Mouse (Mus musculus) common myeloid progenitor, adult 5-6 weeks (primary cell): ENCODE measurements around the gene Srr. TPM values are rescaled to one million over a fixed set of nuclear protein-coding genes. Genes with fewer than 3 reads are reported as not detected.
A peak's percentile ranks its signal among the peaks of the same experiment; 100 is the strongest.

Source experiments
- ATAC-seq: replicated peaks from 2 replicates; pipeline ENCODE4 v1.8.0; 2016; ENCODE audit warnings: low read depth, mild to moderate bottlenecking, moderate TSS enrichment, inconsistent platforms; ENCODE audit not compliant: poor library complexity, severe bottlenecking
- total RNA-seq: library from RNA; stranded (forward); fragments of 200-1000, 187-1606 nt; gene quantifications from 2 replicates; pipeline ENCODE4 v1.2.3, GENCODE M21; 2017

Gene Srr
- total RNA-seq, 1 experiment from 2014 or later: 10.3 TPM

DNA sequence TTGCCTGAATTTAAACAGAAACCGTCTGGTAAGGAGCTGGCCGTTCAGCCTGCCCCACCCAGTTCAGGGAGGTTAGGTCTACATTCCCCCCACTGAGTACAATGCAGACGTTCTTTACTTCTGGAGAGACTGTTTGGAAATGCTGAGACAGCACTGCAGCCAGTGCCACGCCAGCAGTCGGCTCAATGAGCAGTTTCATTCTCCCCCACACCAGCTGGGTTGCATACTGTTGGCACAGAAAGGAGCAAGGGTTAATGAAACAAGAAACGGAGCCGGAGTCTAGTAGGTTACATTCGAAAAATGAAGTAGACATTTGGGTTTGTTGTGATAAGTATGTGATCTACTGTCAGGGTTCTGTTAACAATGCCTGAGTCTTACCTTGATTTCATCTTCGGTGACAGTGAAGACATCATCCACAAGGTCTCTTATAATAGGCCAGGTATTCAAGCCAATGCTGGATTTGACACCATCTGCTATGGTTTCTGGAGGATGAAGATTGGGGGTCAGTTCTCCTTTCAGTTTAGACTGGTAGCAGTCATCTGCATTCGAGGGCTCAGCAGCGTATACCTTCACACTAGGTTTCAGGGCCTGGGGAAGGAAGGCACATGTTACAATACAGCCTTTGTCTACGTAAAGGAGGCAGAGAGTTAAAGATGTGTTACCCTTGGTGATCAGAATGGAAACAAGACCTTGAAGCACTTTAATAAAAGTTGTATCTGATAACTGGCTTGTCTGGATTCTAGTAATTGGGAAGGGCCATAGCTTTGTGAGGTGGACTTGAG, 16.9 kb downstream of the Srr start:
- no peak for ATAC-seq

DNA sequence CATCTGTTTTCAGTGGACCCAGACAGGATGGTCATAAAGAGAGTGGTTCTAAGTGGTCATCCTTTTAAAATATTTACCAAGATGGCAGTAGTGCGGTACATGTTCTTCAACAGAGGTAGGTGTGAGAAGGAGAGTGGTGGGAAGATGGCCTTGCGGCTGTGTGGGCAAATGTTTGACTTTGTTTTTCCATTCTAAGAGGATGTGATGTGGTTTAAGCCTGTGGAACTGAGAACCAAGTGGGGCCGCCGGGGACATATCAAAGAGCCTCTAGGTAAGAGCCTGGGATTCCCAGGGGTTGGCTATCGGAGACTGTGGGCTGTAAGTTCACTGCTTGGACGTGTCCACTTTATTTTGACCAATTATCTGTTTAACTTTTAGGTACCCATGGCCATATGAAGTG, 17.9 kb downstream of the Srr start:
- ATAC-seq: no peak

DNA sequence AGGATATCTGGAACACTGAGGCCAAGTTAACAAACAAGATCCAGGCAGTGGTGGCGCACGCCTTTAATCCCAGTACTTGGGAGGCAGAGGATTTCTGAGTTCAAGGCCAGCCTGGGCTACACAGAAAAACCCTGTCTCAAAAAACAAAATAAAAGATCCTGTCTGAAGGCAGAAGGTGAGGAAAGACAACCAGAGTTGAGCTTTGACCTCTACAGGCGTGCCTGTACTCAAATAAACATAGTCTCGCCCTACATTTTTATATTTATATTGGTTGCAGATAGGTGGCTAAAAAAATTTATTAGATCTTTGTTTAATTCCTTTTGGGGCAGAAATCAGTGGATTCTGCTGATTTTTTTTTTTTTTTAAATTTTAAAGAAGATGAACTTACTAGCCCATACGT, 23.3 kb downstream of the Srr start:
- no peak for ATAC-seq

DNA sequence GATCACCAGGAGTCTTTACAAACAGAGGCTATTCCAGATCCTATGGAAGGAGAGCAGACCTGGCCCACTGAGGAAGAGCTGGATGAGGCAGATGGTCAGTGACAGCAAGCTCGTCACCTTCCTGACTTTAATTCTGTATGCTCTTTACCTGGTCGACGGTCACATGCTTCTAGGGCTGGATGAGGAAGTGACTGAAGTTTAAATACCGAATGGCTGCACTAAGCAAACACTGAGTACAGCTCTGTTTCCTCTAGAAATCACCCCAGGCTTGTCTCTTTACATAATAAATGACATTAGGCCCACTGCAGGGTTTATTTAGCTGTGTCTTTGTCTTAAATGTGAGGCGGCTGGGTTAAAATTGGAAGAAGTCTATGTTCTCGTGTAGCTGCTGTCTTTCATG, 24.2 kb downstream of the Srr start:
- ATAC-seq: no peak

DNA sequence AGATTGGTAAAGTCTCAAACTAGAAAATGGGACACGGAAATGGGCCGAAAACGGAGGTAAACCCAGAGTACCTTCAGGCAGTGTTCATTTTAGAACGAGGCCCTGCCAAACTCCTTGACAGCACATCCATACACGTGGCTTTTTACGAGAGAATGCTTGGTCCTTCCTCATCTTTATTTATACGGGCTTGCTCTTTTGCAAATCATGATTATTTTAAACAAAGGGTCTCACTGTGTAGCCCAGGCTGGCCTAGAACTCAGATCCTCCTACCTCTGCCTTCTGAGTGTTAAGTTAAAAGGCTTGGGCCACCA, 27.3 kb downstream of the Srr start:
- no peak for ATAC-seq

DNA sequence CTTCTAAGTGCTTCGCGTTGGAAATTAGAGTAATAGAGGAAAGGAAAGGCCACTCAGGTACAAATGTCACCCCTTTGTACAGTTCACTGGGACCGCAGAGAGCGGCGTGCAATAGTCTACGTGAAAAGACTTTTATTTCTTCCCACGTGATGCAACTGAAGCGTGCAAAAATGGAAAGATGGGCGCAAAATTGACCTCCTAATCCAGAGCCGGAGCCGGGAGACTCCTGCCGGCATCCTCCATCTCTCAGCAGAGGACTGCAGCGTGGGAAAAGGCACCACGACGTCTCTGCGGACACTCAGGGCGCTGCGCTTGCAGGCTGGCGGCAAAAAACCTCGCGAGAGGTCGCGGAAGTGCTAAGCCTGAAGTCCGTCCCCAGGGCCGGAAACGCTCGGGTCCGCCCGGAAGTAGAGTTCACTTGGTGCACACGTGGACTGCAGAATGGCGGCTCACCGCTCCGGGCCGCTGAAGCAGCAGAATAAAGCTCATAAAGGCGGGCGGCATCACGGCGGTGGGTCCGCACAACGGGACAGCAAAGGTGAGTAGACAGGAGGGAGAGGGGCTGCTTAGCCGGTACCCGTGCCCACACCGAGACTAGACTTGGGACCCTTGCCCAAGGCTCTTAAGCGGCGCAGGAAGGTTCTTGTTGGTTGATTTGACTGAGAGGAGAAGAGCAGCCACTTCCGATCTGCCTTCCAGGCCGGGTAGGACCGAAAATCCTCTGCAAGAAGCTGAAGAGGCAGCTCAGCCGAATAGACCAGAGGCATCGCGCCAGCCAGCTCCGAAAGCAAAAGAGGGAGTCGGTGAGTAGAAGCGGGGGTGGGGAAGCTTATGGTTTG, 27.9 kb downstream of the Srr start, which contains the start of gene Tsr1:
Gene Tsr1, plus strand, starts transcription at position 394 of the 839 bp plus-strand sequence.
- ATAC-seq: peak; percentile 87

DNA sequence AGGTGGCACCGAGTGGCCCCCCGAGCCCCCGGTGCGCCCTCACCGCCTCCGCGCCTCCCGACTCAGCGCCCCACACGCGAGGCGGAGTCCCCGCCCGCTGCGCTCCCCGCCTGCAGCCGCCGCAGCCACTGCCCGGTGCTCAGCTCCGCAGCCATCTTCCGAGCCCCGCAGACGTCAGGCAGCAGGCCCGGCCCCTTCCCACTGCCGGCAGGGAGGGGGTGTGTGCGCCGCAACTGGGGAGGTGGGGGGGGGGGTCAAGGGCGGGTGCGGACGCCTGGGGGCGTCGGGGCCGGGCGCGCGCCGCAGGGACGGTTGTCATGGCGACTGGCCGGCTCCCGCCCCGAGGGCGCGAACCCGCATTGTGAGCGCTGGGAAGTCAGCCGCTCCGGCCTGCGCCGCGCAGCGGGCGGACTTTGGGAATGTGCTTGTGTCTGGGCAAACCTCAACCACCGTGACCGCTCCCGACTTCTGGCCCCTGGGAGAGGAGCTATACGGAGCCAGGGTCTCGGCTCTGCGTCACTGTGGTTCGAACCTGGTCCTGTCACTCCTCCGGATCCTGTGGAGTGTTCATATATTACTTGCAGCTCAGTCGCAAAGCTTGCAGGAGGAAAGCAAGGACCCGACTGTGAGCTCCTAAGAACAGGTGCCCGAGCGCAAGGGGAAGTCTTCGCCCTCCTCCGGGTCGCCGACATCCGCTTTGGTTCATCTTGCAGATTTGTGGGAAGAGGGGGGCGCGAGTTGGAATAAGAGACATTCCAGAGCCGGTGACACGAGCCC, 28.7 kb downstream of the Srr start, which contains the start of gene Sgsm2:
Gene Sgsm2, minus strand, starts transcription at position 160 of the 777 bp plus-strand sequence.
- ATAC-seq: peak; percentile 26

DNA sequence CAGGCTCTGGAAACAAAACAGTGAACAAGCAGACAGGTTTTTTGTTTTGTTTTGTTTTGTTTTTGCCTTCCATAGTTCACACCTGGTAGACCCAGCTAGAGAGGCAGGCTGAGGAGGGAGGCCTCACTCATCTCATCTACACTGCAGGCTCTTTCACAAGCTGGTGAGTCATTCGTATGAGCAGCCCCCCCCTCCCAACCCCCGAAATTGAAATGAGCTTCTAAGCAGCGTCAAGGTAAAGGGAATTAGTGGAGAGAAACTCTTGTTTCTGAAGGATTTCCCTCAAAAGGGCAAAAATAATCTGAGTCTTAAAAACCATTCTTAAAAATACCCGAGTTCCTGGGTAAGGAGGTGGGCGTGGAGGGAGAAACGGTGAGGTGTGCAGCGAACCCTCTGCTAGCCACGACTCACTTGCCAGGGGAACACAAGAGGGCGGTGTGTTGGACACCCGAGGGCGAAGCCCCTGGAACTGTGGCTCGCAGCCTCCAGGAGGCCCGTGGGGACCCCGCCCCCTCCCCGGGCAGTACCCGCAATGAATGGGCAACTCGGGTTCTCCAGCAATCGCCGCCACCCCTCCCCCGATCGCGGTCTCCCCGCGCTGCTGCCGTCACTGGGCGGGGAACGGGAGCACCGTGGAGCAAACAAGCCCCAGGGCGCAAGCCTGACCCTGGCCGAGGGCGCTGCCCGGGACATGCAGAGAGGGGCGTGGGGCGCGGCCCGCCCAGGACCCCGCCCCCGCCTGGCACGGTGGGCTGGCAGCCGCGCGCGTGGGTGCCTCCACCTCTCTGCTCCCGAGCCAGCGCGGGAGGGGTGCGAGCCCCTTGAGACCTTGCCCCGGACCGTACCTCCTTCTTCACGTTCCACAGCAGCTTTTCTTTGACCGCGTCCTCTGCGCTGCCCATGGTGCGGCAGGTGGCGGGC, 29.5 kb downstream of the Srr start:
- peak; percentile 60 for ATAC-seq

DNA sequence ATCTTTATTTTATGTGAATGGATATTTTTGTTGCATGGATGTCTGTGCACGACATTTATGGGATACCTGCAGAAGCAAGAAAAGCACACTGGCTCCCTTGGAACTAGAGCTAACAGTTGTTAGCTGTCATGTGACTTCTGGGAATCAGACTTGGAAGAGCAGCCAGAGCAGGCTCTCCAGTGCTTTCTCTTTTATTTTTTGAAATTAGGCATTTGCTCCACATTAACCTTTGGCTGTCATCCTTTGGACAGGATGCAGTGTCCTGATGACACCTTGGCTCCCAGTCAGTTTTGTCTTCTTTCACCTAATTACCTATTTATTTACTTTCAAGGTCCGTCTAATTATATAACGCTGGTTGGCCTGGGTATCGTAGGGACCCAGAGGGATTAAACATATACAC, 31.1 kb downstream of the Srr start:
- ATAC-seq: no peak

DNA sequence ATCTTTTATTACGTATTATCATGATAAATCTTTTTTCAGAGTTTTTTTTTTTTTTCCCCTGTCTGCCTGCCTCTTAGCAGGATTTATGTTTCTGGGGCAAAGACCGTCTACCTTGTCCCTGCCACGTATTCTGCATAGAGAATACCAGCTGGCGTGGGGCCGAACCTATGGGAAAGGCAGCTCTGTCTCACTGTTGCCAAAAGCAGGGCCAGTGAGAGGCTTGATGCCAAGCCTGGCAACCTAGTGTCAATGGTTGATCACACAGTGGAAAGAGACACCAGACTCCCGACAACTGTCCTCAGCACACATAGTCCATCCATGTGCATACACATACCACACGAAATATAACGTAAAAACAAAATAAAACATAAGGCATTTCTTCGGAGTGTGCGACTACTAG, 42.6 kb downstream of the Srr start:
- no peak for ATAC-seq

DNA sequence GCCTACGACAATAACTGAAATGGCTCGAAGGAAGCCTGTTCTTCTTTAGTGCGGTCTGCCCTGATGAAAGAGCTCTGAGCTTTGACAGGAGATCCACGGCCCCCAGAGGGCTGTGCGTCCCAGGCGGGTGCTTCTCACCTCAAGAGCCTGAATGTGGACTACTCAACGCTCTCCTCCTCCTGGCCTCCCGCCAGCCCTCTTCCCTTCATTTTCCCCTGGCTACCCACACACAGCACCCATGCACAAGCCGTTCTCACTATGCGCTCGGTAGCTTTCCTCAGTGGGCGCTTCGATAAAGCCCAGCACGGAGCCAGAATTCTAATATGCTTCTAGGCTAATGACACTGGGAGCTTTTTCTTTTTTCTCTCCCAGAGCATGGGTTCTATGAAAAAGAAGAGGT, 43.8 kb downstream of the Srr start:
- ATAC-seq: no peak

DNA sequence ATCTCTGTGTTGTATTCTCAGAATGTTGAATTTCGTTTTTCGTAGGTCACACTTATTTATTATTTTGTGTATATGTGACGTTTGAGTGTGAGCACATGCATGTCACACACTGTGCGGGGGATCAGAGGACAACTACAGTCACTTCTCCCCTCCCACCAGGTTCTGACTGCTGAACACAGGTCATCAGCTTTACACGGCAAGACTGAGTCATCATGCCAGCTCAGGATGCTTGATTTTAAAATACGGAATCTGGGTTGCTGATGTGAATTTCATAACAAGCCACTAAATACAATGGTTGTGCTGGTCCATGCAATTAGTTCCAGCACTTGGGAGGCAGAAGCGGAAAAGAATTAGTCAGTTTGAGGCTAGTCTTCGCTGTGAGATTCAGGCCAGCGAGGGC, 44.7 kb downstream of the Srr start:
- no peak for ATAC-seq

GRCm38 (mm10) chr11:74876801-74877200, 48.9 kb downstream of the Srr start:
- ATAC-seq: no peak

- no peak for ATAC-seq
These were observed 51.1 kb downstream of the Srr start for GRCm38 (mm10) chr11:74874630-74875029.

- ATAC-seq: no peak
These were observed 54.6 kb downstream of the Srr start for GRCm38 (mm10) chr11:74870991-74871622.

- no peak for ATAC-seq
These were observed 55.2 kb downstream of the Srr start for GRCm38 (mm10) chr11:74870544-74870943.

- no peak for ATAC-seq
These were observed 56.1 kb downstream of the Srr start for GRCm38 (mm10) chr11:74869603-74870002.

DNA sequence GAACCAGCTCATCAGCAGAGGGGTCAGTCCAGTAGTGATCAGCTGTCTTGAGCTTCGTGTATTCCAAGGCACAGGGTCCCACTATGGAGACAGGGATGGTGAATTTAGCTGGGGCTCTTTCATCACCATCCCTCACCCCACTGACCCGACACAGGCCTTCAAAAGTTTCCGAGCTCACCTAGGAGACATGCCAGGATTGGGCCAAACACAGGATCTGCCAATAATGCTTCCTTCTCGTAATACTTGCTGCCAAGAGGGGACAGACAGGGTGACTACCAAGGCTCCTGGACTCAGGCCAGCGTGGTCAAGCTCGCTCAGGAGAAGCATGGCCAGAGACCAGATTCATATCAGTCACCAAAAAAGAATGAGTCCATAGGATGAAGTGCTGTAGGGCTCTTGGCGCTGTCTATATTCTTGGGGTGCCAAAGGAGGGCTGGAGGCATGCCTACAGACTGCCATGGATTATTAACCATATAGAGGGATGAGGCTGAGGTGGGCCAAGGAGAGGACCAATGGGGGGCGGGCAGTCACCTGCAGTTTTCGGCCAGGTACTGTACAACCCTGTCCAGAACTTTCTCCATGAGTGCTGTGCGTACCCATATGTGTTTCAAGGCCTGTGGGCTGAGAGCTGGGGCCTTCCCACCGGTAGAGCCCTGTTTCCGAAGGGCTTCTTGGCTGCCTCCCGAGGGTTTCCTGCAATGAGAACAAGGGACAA, 57.5 kb downstream of the Srr start:
- ATAC-seq: no peak

DNA sequence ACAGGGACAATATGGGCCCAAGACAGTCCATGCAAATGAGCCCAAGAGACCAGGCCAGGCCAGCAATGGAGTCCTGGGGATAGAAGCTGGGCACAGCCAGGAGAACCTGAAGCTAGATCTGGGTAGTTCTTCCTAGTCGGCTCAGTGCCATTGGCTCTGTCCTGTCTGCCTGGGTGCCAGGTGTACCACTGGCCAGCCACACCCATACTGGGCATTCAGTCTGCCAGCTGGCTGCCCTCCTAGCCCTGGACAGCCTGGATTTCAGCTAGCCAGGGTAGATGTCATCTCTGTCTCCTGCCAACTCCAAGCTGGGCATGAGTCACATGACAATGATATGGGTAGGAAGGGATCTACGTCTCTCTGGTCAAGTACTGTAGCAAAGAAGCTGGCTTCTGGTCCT, 58.6 kb downstream of the Srr start:
- ATAC-seq: no peak
